Mouse (Mus musculus): ENCODE measurements at regions not wholly inside any gene's neighbourhood (a gene's known extent, or its start where the extent isn't known, plus 50 kb on each side); places are given as distances from the start of the nearest gene placed in this dataset.

GRCm38 (mm10) chr1:55807028-55807427 lies 401.3 kb downstream of the Plcl1 start:
- WGBS, result 82% methylated on average over 5 of the region's 5 CpGs
- no peak overlapping the region for H3K27ac ChIP-seq (replicated peaks)
- no peaks in the 10 kb centered on the region for H3K4me1 ChIP-seq
- no peak overlapping the region for H3K4me3 ChIP-seq
- no peaks in the 10 kb centered on the region for H3K27me3 ChIP-seq (ENCODE audit: low read depth, poor library complexity, severe bottlenecking)
- no peaks in the 10 kb centered on the region for H3K9me3 ChIP-seq (replicated peaks)
- no peak for DNase-seq (ENCODE audit: low spot score)
- no peaks in the 10 kb centered on the region for H3K36me3 ChIP-seq

- Histone ChIP-seq H3K27me3 (ENCODE audit: low read depth, poor library complexity, severe bottlenecking) (no peaks in the 10 kb centered on the region), H3K36me3 (no peaks in the 10 kb centered on the region), H3K9me3 (replicated peaks) (no peaks in the 10 kb centered on the region), H3K4me1 (no peaks in the 10 kb centered on the region), H3K27ac (replicated peaks) (no peak overlapping the region), H3K4me3 (no peak overlapping the region)
- WGBS, result 88% methylated on average over 7 of the region's 7 CpGs
- DNase-seq (ENCODE audit: low spot score), result no peak
Measured at GRCm38 (mm10) chr1:55808724-55809519, 403.2 kb downstream of the Plcl1 start.

- WGBS, result 85% methylated on average over 1 of the region's 1 CpGs
- no peak overlapping the region for H3K27ac ChIP-seq (replicated peaks)
Measured at GRCm38 (mm10) chr1:55812486-55812885, 406.8 kb downstream of the Plcl1 start.

GRCm38 (mm10) chr1:55820866-55821500 lies 415.3 kb downstream of the Plcl1 start:
- WGBS, result 95% methylated on average over 3 of the region's 3 CpGs
- H3K4me1 ChIP-seq, result no peaks in the 10 kb centered on the region

More at GRCm38 (mm10) chr1:55812486-55812885, 406.8 kb downstream of the Plcl1 start:
- no peak for DNase-seq (ENCODE audit: low spot score)
- Histone ChIP-seq H3K27me3 (ENCODE audit: low read depth, poor library complexity, severe bottlenecking) (no peaks in the 10 kb centered on the region), H3K9me3 (replicated peaks) (no peaks in the 10 kb centered on the region), H3K36me3 (no peaks in the 10 kb centered on the region), H3K4me1 (no peaks in the 10 kb centered on the region), H3K4me3 (no peak overlapping the region)

GRCm38 (mm10) chr1:55822599-55822998 lies 416.9 kb downstream of the Plcl1 start:
- no peak overlapping the region for H3K27ac ChIP-seq (replicated peaks)
- 91% methylated on average over 4 of the region's 4 CpGs for WGBS
- H3K9me3 ChIP-seq (replicated peaks), result no peaks in the 10 kb centered on the region

More at GRCm38 (mm10) chr1:55820866-55821500, 415.3 kb downstream of the Plcl1 start:
- Histone ChIP-seq H3K36me3 (no peaks in the 10 kb centered on the region), H3K27me3 (ENCODE audit: low read depth, poor library complexity, severe bottlenecking) (no peaks in the 10 kb centered on the region), H3K27ac (replicated peaks) (no peak overlapping the region), H3K9me3 (replicated peaks) (no peaks in the 10 kb centered on the region), H3K4me3 (no peak overlapping the region)
- DNase-seq (ENCODE audit: low spot score), result no peak

GRCm38 (mm10) chr1:55827191-55827590 lies 421.5 kb downstream of the Plcl1 start:
- Histone ChIP-seq H3K36me3 (no peaks in the 10 kb centered on the region), H3K27ac (replicated peaks) (no peak overlapping the region), H3K27me3 (ENCODE audit: low read depth, poor library complexity, severe bottlenecking) (no peaks in the 10 kb centered on the region), H3K4me1 (no peaks in the 10 kb centered on the region), H3K9me3 (replicated peaks) (no peaks in the 10 kb centered on the region), H3K4me3 (no peak overlapping the region)
- DNase-seq (ENCODE audit: low spot score), result no peak

More at GRCm38 (mm10) chr1:55822599-55822998, 416.9 kb downstream of the Plcl1 start:
- Histone ChIP-seq H3K4me1 (no peaks in the 10 kb centered on the region), H3K36me3 (no peaks in the 10 kb centered on the region), H3K4me3 (no peak overlapping the region), H3K27me3 (ENCODE audit: low read depth, poor library complexity, severe bottlenecking) (no peaks in the 10 kb centered on the region)
- no peak for DNase-seq (ENCODE audit: low spot score)

- no peaks in the 10 kb centered on the region for H3K36me3 ChIP-seq
- H3K4me3 ChIP-seq, result no peak overlapping the region
- no peaks in the 10 kb centered on the region for H3K9me3 ChIP-seq (replicated peaks)
- no peak for DNase-seq (ENCODE audit: low spot score)
- no peaks in the 10 kb centered on the region for H3K4me1 ChIP-seq
- no peak overlapping the region for H3K27ac ChIP-seq (replicated peaks)
- H3K27me3 ChIP-seq (ENCODE audit: low read depth, poor library complexity, severe bottlenecking), result no peaks in the 10 kb centered on the region
- WGBS, result 89% methylated on average over 3 of the region's 3 CpGs
Measured at GRCm38 (mm10) chr1:55835281-55835680, 429.6 kb downstream of the Plcl1 start.

GRCm38 (mm10) chr1:55836750-55837149 lies 431.0 kb downstream of the Plcl1 start:
- no peak overlapping the region for H3K27ac ChIP-seq (replicated peaks)
- no peak for DNase-seq (ENCODE audit: low spot score)
- H3K4me1 ChIP-seq, result no peaks in the 10 kb centered on the region
- H3K9me3 ChIP-seq (replicated peaks), result no peaks in the 10 kb centered on the region
- H3K27me3 ChIP-seq (ENCODE audit: low read depth, poor library complexity, severe bottlenecking), result no peaks in the 10 kb centered on the region
- H3K36me3 ChIP-seq, result no peaks in the 10 kb centered on the region
- H3K4me3 ChIP-seq, result no peak overlapping the region
- 90% methylated on average over 2 of the region's 2 CpGs for WGBS

- no peaks in the 10 kb centered on the region for H3K4me1 ChIP-seq
- H3K4me3 ChIP-seq, result no peak overlapping the region
- DNase-seq (ENCODE audit: low spot score), result no peak
- no peaks in the 10 kb centered on the region for H3K36me3 ChIP-seq
- H3K27ac ChIP-seq (replicated peaks), result no peak overlapping the region
- no peaks in the 10 kb centered on the region for H3K9me3 ChIP-seq (replicated peaks)
- no peaks in the 10 kb centered on the region for H3K27me3 ChIP-seq (ENCODE audit: low read depth, poor library complexity, severe bottlenecking)
Measured at GRCm38 (mm10) chr1:55837366-55837765, 431.6 kb downstream of the Plcl1 start.

GRCm38 (mm10) chr1:55838168-55838567 lies 432.4 kb downstream of the Plcl1 start:
- Histone ChIP-seq H3K9me3 (replicated peaks) (no peaks in the 10 kb centered on the region), H3K27ac (replicated peaks) (no peak overlapping the region), H3K27me3 (ENCODE audit: low read depth, poor library complexity, severe bottlenecking) (no peaks in the 10 kb centered on the region), H3K4me3 (no peak overlapping the region), H3K36me3 (no peaks in the 10 kb centered on the region), H3K4me1 (no peaks in the 10 kb centered on the region)
- DNase-seq (ENCODE audit: low spot score), result peak; percentile 46
- 5% methylated on average over 2 of the region's 2 CpGs for WGBS

GRCm38 (mm10) chr1:55848806-55849205 lies 443.1 kb downstream of the Plcl1 start:
- no peaks in the 10 kb centered on the region for H3K9me3 ChIP-seq (replicated peaks)
- no peaks in the 10 kb centered on the region for H3K36me3 ChIP-seq
- no peak overlapping the region for H3K27ac ChIP-seq (replicated peaks)
- DNase-seq (ENCODE audit: low spot score), result no peak
- H3K27me3 ChIP-seq (ENCODE audit: low read depth, poor library complexity, severe bottlenecking), result no peaks in the 10 kb centered on the region
- 82% methylated on average over 3 of the region's 3 CpGs for WGBS
- H3K4me1 ChIP-seq, result no peaks in the 10 kb centered on the region
- no peak overlapping the region for H3K4me3 ChIP-seq

GRCm38 (mm10) chr1:55852354-55852753 lies 446.6 kb downstream of the Plcl1 start:
- Histone ChIP-seq H3K36me3 (no peaks in the 10 kb centered on the region), H3K4me3 (no peak overlapping the region), H3K4me1 (no peaks in the 10 kb centered on the region), H3K9me3 (replicated peaks) (no peaks in the 10 kb centered on the region), H3K27ac (replicated peaks) (no peak overlapping the region), H3K27me3 (ENCODE audit: low read depth, poor library complexity, severe bottlenecking) (no peaks in the 10 kb centered on the region)
- DNase-seq (ENCODE audit: low spot score), result no peak

- Histone ChIP-seq H3K27me3 (ENCODE audit: low read depth, poor library complexity, severe bottlenecking) (no peaks in the 10 kb centered on the region), H3K9me3 (replicated peaks) (no peaks in the 10 kb centered on the region), H3K27ac (replicated peaks) (no peak overlapping the region), H3K4me1 (no peaks in the 10 kb centered on the region), H3K4me3 (no peak overlapping the region), H3K36me3 (no peaks in the 10 kb centered on the region)
- no peak for DNase-seq (ENCODE audit: low spot score)
- 79% methylated on average over 3 of the region's 3 CpGs for WGBS
Measured at GRCm38 (mm10) chr1:55859113-55859512, 453.4 kb downstream of the Plcl1 start.
